Mouse (Mus musculus) liver, embryonic 14.5 days (tissue): ENCODE data around the gene Cby3.

ENCODE experiments used
- CTCF ChIP-seq: IDR thresholded peaks from 2 replicates; pipeline ENCODE4 v1.5.1; 2016; ENCODE audit warnings: antibody characterized with exemption, low read depth, control low read depth
- EP300 ChIP-seq: IDR thresholded peaks from 2 replicates; pipeline ENCODE4 v1.6.1; 2016; ENCODE audit warnings: antibody characterized with exemption, low read depth

DNA sequence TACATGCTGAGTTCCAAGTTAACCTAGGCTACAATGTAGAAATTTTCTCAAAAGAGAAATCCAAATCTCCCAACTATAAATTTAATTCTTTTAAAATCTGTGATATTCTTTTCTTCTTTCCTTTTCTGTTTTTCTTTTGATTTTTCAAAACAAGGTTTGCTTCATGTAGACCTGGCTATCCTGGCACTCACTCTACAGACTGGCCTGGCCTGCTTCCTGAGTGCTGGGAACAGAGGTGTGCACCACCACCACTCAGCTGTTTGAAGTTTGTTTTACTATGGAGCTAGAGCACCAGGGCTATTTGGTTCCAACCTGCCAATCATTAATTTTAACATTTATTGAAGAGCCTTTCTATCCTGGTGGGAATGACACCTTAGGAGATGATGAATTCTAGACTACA, 18.8 kb downstream of the Cby3 start:
- TF ChIP-seq CTCF: no peak
- TF ChIP-seq EP300: no peak
